Mouse (Mus musculus) urinary bladder, postnatal 36 days (tissue): ENCODE measurements at regions not wholly inside any gene's neighbourhood (a gene's known extent, or its start where the extent isn't known, plus 50 kb on each side); places are given as distances from the start of the nearest gene placed in this dataset.
"Not testable (repeated sequence)": the region's sequence is repeated elsewhere in the genome, so short reads cannot be mapped to it uniquely, and the experiment has no call there.

ENCODE experiments used
- DNase-seq, 2 experiments: peaks; one replicate each; pipeline ENCODE4 v3.0.0; 2022; ENCODE audit warnings: low spot score in 2 of 2, mixed read lengths in 1 of 2

DNA sequence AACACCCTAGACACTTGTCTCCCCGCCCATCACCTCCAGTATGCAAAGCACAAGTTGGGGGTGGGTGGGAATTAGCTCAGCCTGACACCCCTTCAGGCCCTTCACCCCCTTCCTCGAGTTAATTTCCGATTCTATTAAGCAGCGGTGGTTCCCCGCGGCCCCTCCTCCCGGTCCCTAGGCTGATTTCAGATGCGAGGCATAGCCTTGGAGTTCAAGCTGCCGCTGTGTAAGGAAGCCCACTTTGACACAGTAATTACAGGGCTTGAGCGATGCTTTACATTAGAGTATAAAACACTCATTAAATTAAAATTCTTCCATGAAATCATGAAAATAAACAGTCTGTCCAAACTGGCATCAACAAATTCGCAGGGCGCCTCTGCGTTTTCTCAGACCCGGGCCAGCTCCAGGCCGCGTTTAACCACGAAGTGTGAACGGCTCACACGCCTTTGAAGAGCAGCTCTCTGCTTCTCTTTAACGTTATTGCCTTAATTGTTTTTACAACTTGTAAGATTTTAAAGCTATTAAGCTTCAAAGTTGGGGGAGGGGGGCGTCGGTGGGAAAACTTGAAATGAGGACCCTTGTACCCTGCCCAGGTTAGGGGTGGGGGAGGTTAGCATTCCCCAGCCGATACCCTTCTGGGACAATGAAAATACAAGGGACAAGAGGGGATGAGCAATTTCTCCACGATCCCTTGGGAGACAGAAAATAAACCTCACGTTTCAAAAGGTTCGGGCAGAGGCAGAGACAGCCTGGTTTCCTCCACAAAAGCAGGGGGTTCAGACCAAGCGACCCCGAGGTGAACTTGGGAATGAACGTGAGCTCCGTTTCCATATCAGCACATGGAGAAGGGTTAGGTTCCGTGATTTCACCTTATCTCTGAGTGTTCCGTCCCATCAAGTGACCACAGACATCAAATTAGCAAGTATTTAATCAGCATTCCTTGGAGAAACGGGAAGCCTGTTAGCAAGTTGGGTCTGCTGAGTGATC, 114.4 kb downstream of the Dicer1 start:
- no peak for DNase-seq

DNA sequence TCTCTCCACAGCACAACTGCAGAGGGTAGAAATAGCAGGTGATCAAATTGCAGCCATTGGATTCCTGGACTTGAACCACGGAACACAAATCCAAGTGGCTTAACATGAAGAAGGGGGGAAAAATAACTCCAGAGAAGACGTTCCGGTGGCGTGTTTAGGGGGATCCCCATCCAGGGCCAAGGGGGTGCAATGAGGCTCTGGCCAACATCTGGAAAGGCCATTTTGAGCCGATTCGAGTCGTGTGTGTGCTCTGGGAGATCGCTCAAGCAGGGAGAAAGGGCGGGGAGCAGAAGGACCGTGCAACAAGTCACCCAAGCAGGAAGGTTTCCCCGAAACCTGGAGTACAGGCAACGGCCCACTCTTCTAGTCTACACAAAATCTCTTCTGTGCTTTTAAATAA, 115.3 kb downstream of the Dicer1 start:
- no peak for DNase-seq

DNA sequence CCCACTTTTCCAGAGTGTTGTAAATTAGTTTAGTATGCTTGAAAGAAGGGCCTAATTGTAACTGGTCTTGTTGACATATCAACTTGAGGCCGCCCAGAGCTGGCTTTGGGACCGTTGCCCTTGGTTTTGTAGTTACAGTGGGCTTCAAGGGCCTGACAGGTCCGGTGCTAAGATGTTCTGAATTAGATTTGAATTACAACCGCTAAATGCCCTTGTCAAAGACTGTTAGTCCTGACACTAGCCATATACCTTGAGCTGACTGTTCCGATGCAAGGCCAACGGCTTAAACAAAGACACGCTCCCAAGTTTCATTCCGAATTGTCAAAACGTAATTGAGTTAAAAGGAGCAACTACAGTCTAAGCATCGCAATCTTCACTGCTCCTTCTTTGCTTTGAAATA, 116.9 kb downstream of the Dicer1 start:
- DNase-seq, result no peak

DNA sequence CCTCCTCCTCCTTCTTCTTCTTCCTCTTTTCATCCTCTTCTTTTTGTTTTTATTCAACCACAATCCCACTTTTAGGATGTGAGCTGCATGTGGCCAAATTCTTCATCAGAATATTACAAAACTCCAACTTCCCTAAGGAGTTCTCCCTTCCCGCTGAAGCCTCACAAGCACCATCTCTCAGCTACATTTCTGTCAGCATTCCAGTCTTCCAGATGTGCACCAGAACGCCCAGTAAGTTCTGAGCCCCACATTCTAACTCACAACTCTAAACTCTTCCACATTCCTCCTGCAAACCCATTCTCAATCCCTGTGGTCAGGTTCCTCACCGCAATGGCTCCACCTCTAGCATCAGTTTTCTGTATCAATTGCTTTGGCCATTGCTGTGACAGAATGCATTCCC, 121.2 kb downstream of the Dicer1 start:
- DNase-seq, result no peak

DNA sequence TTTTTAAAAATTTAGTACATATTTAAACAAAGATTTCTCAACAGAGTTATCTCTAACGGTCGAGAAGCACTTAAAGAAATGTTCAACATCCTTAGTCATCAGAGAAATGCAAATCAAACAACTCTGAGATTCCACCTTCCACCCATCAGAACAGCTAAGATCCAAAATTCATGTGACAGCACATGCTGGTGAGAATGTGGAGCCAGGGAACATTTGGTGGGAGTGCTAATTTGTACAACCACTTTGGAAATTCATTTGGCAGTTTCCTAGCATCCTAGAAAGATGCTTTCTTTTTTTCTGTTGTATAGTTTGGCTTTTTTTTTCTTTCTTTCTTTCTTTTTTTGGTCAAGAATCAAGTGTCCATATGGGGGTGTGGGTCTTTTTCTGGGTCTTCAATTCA, 122.3 kb downstream of the Dicer1 start:
- DNase-seq, result no peak

DNA sequence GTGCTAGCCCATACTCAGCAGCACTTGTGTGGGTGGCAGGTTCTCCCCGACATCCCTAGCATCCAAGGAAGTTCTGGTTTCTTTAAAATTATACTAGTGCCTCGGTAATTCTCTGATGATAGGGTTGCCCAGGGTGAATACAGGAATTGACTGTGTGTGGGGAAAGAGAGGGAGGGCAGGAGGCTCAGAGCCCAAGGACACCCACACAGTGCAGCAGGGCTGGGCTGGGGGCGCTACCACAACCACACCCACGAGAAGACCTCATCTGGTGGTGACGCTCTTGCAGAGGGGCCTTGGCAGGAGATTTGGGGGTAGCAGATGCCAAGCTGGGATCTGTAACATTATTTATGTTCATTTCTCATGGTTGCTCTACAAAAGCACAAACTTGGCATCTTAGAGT, 125.7 kb downstream of the Dicer1 start:
- no peak for DNase-seq

DNA sequence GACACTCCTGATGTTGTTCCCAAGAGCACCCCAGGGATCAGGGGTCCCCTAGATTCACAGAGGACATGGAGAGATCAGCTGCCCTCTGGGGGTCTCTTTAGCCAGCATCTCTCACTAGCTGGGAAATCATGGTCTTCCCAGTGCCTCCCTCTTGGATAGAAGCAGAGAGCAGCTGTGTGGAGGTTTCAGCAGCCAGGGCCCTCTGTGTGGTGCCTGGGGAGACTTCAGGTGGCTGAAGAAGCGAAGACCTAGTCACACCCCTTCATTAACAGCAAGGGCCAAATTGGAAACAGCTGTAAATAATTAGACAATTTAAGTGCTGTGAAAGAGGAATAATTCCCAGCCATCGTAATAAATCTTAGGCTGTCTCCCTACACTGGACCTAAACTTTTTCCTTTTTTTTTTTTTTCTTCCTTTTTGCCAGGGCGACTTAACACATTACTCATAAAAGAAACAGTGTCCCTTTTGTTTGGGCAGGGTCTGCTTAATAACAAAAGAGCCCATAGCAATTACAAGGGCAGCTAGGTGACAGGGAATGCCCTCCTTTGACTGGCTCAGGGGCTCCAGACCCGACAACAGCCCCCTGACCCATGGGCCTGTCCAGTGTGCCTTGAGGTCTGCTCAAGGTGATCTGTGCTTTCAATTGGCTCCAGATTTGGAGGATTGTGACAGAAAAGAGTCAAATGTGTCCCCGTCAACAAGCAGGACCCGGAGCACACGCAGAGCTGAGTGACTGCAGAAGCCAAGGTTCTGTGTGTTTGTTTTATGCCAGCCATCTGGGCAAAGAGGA, 127.7 kb downstream of the Dicer1 start:
- DNase-seq, result no peak

DNA sequence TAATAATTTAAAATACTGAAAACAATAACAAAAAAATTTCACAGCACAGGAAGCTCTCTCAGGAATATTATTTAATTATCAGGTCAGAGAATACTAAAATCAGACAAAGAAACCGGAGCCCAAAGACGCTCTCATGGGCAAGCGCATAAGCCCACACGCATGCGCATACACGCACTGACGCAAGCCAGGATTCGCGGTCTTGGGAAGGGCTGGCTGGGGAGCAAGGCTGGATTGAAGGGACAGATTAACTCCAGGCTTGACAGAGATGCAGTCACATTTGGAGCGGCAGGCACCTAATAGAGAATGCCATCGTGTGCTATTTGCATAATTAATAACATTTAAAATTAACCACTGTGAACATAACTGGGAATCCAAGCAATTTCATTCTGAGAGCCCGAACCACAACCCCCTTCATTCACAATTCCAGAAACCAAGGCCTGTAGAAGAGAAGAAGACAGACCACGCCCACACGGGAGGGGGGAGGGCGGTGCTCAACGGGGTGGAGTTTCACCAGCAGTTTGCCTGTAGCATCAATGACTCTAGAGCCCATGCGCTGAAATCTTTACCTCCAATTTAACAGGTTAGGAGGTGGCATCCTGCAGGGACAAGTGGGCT, 134.5 kb downstream of the Dicer1 start:
- no peak for DNase-seq

DNA sequence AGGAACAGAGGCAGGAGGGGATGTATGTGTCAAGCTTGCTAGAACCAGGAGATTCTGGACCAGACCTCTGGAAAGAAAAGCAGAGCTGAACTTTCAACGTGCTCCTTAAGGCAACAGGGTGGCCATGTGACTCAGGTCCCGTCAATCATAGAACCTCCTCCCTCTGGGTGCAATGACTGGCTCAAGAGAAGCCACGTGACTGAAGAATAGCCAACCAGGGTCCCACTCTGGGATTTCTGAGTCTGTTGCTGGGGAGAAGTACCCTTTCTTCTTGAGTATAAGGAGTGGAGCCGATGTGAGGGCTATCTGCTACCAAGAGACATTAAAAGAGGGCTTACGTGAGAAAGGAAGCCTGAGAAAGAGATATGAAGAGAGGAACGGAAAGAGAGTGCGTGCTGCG, 137.5 kb downstream of the Dicer1 start:
- no peak for DNase-seq

DNA sequence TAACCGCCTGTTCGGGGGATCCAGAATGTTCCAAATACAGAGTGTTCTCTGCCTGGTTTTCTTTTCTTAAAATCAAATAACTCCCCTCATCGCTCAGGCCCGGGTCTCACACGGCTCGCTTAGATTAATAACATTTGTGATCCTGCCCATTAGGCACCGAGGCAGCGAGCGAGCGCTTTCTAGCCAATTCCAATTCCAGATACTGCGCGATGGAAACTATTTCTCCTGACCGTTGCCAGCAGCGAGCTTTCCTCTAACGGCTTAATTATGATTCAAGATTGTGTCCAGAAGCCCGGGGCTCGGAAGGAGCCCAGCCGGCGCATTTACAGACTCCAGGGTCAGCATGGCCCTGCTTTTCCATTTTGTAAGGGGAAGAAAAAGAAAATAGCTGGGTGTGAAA, 136.6 kb upstream of the Gsc start:
- no peak for DNase-seq

DNA sequence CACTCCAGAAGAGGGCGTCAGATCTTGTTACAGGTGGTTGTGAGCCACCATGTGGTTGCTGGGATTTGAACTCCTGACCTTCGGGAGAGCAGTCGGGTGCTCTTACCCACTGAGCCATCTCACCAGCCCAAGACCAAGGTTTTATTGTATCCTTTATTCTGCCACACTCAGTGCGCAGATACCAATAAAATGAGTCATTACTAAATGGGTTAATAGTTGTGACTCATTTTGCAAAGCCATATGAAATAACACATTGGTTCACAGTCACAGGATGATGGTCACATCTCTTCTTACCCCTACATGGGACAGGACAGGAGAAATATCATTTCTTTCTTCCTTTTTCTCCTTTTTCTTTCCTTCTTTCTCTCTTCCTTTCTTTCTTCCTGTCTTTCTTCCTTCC, 135.8 kb upstream of the Gsc start:
- not testable (repeated sequence) for DNase-seq

DNA sequence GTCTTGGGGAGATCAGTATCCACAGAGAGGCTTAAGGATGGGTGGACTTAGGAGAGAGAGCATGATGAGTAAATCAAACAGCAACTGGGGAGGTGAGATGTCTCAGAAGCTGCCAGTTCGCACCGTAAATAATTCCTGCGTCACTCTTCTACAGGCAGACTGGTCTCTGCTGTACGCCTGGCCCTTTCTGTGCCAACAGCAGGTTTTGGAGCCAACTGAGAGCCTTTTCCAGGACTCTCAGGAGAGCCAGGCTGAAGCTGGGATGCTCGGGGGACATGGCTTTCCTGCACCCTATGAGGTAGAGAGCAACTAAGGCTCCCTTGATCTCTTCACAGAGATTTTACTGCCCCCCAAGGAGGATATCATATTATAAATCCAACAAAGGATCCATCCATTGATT, 134.3 kb upstream of the Gsc start:
- DNase-seq, result no peak

DNA sequence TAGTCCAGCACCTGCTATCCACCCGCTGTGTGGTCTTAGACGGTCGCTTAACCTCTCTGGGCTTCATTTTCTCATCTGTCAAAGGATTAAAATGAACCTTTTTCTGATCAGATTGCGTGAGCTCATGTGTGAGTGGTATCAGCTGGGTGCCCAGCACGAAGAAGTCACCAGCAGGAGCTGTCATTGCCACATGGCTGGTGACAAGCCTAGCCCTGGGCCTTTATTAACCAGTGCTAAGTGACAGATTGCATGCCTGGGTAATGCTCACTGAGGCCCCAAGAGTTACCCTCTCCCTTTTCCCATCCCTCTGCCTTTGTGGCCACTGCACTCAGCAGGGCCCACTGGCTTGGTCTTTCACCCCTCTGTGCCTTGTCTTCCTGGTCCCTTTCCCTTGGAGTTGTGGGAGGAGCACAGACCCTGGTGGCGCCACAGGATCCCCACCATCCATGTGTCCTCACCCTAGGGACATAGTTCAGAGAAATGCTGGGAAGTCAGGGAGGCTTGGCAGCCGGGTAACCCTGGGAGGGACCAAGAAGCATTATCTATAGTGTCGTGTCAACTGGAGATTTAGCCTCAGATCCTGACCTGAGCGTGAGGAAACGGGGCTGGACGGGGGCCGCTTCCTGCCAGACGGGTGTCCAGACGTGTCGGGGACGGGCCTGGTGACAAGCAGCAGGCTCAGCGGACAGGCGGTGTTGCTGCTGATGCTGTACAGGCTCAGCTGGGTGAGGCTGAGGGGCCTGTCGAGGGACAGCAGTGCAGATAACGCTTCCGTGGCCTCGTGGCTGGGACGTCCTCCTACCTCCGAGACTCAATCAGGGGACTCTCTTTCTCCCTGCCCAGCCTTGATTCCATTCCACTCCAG, 132.6 kb upstream of the Gsc start:
- no peak for DNase-seq

DNA sequence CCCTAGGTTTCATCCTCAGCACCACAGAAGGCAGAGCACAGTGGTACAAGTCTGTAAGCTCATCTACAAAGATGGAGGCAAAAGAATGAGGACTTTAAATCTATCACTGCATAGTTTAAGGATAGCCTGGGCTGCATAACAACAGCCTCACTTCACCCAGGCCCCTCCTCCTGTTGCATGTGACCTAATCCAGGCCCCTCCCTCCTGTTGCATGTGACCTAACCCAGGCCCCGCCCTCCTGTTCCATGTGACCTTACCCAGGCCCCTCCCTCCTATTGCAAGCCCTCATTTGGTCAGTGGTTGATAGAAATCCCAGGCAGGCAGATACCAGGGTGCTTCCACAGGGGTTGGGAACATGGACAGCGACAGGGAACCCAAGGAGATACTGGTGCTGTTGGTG, 124.9 kb upstream of the Gsc start:
- DNase-seq, result no peak

DNA sequence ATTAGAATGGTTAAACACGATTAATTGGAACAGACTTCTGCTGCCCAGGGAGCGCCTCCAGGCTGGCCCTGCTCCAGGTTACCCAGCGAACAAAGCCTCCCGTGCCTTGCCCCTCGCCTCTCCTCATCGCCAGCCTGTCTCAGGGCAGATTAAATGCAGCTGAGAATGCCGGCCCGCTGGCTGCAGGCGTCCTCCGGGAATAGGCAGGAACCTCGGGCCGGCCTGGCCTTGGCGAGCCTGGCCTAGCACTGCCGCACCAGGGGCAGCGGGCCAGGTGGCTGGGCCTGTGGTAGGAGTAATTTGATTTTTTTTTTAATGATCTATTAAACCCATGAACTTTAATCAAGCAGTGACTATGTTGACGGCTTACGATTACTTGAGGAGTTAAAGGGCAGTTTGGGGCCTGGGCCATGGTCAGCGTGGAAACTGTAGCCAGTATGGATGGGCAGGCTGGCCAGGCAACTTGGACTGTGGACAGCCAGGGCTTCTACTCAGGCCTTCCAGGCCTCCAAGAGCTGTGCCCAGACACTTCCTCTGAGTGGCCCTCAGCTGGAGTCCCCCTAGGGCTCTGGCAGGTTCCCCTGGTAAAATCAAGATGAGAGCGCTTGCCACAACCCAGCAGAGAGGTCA, 120.5 kb upstream of the Gsc start:
- DNase-seq, result peak in 1 of 2 experiments; percentile 43

DNA sequence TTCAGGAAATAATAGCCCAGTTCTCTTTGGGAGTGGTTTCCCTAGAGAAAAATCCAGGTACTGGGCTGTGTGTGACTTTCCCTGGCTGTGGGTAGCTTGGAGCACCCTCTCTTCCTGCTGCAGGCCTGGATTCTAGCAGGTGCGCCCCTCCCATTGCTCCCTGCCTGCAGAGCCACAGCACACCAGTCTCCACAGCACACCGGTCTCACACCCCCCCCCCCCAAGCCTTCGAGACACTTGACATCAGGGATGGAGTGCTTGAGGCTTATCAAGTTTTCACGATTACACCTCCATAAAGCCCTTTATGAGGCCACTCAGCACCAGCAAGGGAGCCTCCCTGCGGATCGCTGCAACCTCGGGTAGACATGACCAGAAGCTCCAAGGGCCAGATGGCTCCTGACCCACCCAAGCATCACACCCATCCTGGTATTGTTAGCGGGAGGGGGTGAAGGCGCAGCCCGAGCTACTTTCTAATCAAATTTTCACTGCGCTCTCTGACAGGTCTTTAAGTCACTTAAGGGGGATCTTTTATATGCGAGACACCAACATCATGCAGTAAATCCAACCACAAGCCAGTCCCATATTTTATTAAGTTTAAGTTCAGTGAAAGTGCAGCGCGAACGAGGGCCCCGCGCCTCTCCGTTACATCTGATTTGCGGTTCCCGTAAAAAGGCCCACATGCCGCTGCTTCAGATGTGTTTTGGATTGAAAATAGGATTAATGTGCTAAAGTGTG, 119.8 kb upstream of the Gsc start:
- DNase-seq, result no peak

DNA sequence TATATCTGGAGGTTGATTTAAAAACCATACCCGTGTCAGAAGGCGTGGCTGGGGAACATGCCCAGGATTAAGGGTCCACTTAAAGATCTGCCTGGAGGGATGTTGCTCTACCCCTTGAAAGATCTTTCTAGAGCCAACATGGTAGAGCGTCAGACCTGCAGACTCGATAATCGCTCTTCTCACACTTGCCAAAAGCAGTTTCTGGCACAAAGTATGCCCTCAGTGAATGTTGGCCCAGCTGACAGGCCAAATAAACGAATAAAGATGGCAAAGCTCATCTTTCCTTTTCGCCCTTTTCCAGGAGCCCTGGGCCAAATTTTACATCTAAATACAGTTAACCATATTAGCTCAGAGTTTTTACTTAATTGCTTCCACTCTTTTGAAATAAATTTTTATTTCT, 118.4 kb upstream of the Gsc start:
- no peak for DNase-seq

DNA sequence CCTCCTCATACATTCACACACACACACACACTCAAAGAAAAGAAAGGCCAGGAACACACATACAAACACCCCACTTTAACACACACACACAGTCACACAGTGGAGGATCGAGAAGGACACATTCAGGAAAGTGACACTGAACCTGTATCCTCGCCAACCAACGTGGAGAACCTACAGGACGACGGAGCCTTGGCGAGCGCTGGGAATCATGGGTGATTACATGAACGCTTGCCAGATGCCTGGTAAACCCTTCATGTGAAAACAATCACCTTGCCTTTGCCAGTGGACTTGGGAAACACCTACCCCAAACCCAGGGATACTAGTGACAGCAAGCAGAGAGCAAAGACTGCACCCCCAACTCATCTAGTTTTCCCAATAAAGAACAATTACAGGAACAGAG, 117.2 kb upstream of the Gsc start:
- DNase-seq, result no peak

DNA sequence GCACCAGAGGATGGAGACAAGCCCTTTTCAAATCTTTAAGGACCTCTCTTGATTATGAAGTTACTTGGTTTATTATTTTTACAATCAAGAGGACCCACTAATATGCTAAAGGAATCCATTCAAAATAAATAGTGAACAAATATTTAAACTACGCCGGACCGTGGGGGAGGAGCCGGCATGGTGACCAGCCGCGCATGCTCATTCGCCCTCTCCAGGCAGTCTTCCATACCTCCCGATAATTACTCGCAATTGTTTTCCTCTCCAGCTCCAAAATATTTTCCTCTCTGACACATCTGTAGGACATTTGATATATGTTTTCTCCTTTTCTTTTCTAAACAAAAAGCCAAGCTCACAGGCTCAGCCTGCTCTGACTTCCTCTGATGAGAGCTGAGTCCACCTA, 111.3 kb upstream of the Gsc start:
- DNase-seq, result no peak

DNA sequence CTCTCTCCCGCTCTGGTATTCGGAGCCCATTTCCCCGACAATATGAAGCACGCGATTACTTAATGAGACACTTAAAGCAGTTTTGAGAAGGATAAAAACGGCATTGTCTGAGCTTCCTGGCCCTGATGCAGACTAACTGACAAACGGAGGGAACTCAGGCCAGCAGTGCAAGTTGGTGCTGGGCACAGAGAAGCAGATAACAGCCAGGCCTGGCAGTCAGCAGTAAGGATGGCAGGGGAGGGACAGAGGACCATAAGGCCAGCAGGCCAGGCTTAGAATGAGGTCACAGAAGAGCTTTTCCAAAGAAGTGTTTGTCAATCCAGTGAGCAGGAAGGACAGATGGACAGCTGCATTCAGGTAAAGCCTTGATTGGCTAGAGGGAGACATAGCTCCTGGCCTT, 107.7 kb upstream of the Gsc start:
- no peak for DNase-seq
